Mouse (Mus musculus) lung, postnatal 0 days (tissue): Measurements from ENCODE around the gene Cpe.
"Not testable (repeated sequence)": the region's sequence is repeated elsewhere in the genome, so short reads cannot be mapped to it uniquely, and the experiment has no call there.

Source experiments
- CTCF ChIP-seq: IDR thresholded peaks from 2 replicates; pipeline ENCODE4 v1.5.1; 2016; ENCODE audit warnings: antibody characterized with exemption, mild to moderate bottlenecking
- EP300 ChIP-seq: IDR thresholded peaks from 2 replicates; pipeline ENCODE4 v1.6.1; 2016; ENCODE audit warnings: antibody characterized with exemption, mild to moderate bottlenecking, control low read depth

- TF ChIP-seq CTCF, EP300: not testable (repeated sequence)
Measured at GRCm38 (mm10) chr8:64666305-64666704, 26.5 kb downstream of the Cpe start.
